Mouse (Mus musculus) C2C12 (cell line): Measurements from ENCODE around the gene Bcan.

Experiments
- CEBPB ChIP-seq: IDR thresholded peaks from one replicate; pipeline ENCODE4 v1.6.1; 2011; ENCODE audit warnings: low read depth, mild to moderate bottlenecking, control low read depth, moderate library complexity
- CTCF ChIP-seq: IDR thresholded peaks from one replicate; pipeline ENCODE4 v1.5.1; 2011; ENCODE audit not compliant: control insufficient read depth, insufficient read depth, insufficient read length
- FOSL1 ChIP-seq: IDR thresholded peaks from one replicate; pipeline ENCODE4 v1.8.0; 2011; ENCODE audit warnings: mild to moderate bottlenecking, low read length; ENCODE audit not compliant: poor library complexity, insufficient read depth, severe bottlenecking
- MAX ChIP-seq: IDR thresholded peaks from one replicate; pipeline ENCODE4 v1.6.1; 2011; ENCODE audit warnings: mild to moderate bottlenecking, control low read depth
- MYOD1 ChIP-seq: IDR thresholded peaks from one replicate; pipeline ENCODE4 v1.6.1; 2011; ENCODE audit warnings: low read depth; ENCODE audit not compliant: control insufficient read depth, insufficient read length
- MYOG ChIP-seq: IDR thresholded peaks from one replicate; pipeline ENCODE4 v1.6.1; 2011; ENCODE audit not compliant: control insufficient read depth, insufficient read length; ENCODE audit errors: extremely low read depth
- USF1 ChIP-seq: IDR thresholded peaks from one replicate; pipeline ENCODE4 v1.6.1; 2011; ENCODE audit warnings: low read depth, mild to moderate bottlenecking, control low read depth, moderate library complexity

GRCm38 (mm10) chr3:88033506-88033905 lies 33.5 kb upstream of the Bcan start:
- no peak for TF ChIP-seq CTCF
- no peak for TF ChIP-seq MAX
- TF ChIP-seq USF1 = no peak
- TF ChIP-seq CEBPB = no peak
- no peak for TF ChIP-seq FOSL1
- TF ChIP-seq MYOD1 = no peak
- no peak for TF ChIP-seq MYOG
